15 mouse cellular contexts compared by ENCODE assay signal in genomic region chr10:21490910-21491309, GRCm38 (mm10).
DNase-seq lines count a peak whose midpoint lies in the region; ATAC-seq and TF ChIP-seq lines count a peak whose summit lies in the region.
"Had no signal": no experiment of that assay in that cellular context is flagged by ENCODE, and none has a peak within 500 bp of the region (broad histone marks: within the 10 kb centered on the region; RNA-seq: fewer than 3 reads in every experiment).

No protein-coding gene starts in this region.

- H3K27ac ChIP-seq in kidney, postnatal 0 days = no peak overlapping the region
- H3K27ac ChIP-seq: heart, embryonic 15.5 days; hindbrain, embryonic 12.5 days; liver, embryonic 15.5 days; midbrain, embryonic 12.5 days had no signal

- no peak overlapping the region for H3K4me2 ChIP-seq in kidney, postnatal 0 days (ENCODE audit: low read length)
- H3K4me2 ChIP-seq: heart, embryonic 15.5 days; hindbrain, embryonic 12.5 days; liver, embryonic 15.5 days; midbrain, embryonic 12.5 days had no signal

- H3K36me3 ChIP-seq in kidney, postnatal 0 days (ENCODE audit: insufficient read depth, low read length) = no peaks in the 10 kb centered on the region
- H3K36me3 ChIP-seq: heart, embryonic 15.5 days; hindbrain, embryonic 12.5 days; liver, embryonic 15.5 days; midbrain, embryonic 12.5 days had no signal

- peak; percentile 49 for DNase-seq in testis, postnatal 10 days (ENCODE audit: low spot score)
- no peak for DNase-seq in testis, postnatal 14 days (ENCODE audit: low spot score)
- DNase-seq in kidney, postnatal 0 days (ENCODE audit: low spot score) = peak; percentile 13
- peak; percentile 17 for DNase-seq in lung, postnatal 10 days
- no peak for DNase-seq in heart, postnatal 4 days
- DNase-seq in layer of hippocampus, adult 8-10 months (ENCODE audit: low spot score in 2 of 2) = no peak
- DNase-seq in thymus, postnatal 4 days = no peak
- DNase-seq: cerebellum, adult 11 months; right cerebral cortex, postnatal 14 days had no signal

- H3K4me1 ChIP-seq in kidney, postnatal 0 days (replicated peaks; ENCODE audit: insufficient read depth, low read length) = no peaks in the 10 kb centered on the region
- H3K4me1 ChIP-seq: heart, embryonic 15.5 days; liver, embryonic 15.5 days; midbrain, embryonic 12.5 days had no signal

- H3K9me3 ChIP-seq in kidney, postnatal 0 days (replicated peaks; ENCODE audit: low read length) = no peaks in the 10 kb centered on the region
- H3K9me3 ChIP-seq: heart, embryonic 15.5 days; hindbrain, embryonic 12.5 days; liver, embryonic 15.5 days; midbrain, embryonic 12.5 days had no signal

- 0 out of 2 replicates have a peak, but pooled peaks have one; percentile 33 for ATAC-seq in kidney, postnatal 0 days (replicated peaks; ENCODE audit: low FRiP score, low read depth)
- ATAC-seq: activated CD4-positive, CD25-positive, alpha-beta regulatory T cell, adult 4 months; forebrain, embryonic 14.5 days had no signal

- H3K9ac ChIP-seq in kidney, postnatal 0 days (ENCODE audit: low read depth, low read length) = no peak overlapping the region
- H3K9ac ChIP-seq: heart, embryonic 15.5 days; hindbrain, embryonic 12.5 days; liver, embryonic 15.5 days; midbrain, embryonic 12.5 days had no signal

- 40% methylated on average over 8 of the region's 8 CpGs for WGBS in kidney, postnatal 0 days

- no peak overlapping the region for H3K4me3 ChIP-seq in kidney, postnatal 0 days (replicated peaks; ENCODE audit: low read depth, low read length)
- H3K4me3 ChIP-seq: heart, embryonic 15.5 days; hindbrain, embryonic 12.5 days; liver, embryonic 15.5 days; midbrain, embryonic 12.5 days had no signal

- TF ChIP-seq CTCF in kidney, postnatal 0 days (IDR thresholded peaks at IDR 0.05; ENCODE audit: low read depth) = no peak

- no peaks in the 10 kb centered on the region for H3K27me3 ChIP-seq in kidney, postnatal 0 days (ENCODE audit: insufficient read depth, low read length)
- H3K27me3 ChIP-seq: heart, embryonic 15.5 days; hindbrain, embryonic 12.5 days; liver, embryonic 15.5 days; midbrain, embryonic 12.5 days had no signal

Comparison
In these comparisons a context has a peak if more than half of its experiments do, and no peak if none do; other contexts are left out.
1. DNase-seq: peak in testis, postnatal 10 days (single experiment), kidney, postnatal 0 days (single experiment) and lung, postnatal 10 days (single experiment); none in testis, postnatal 14 days (single experiment), heart, postnatal 4 days (single experiment), layer of hippocampus, adult 8-10 months (0 of 2) and thymus, postnatal 4 days (single experiment).